Mouse (Mus musculus): ENCODE data around the gene Spats1. TPM values are rescaled to one million over a fixed set of nuclear protein-coding genes. Genes with fewer than 3 reads are reported as not detected.

Gene Spats1
- total and polyA plus RNA-seq, 2 experiments from 2014 or later = 1.0 TPM; not detected in 1

DNA sequence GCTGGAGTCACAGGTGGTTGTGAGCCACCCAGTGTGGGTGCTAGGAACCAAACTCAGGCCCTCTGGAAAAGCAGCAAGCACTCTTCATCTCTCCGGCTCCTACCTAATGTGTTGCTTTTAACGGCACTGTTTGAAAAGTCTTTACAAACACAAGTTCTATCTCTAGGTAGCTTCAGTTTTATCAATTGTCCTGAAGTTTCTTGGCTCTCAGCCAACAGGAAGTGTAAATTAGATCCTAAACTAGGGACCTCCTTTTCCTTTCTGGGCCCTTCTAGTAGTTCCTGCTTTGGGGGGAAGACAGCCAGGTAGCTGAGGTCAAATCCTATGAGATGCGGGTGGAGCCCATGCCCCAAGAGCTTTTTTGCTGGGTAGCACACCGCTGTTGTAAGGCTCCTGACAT, 35.7 kb upstream of the Spats1 start:
- WGBS = 87% methylated on average over 4 of the region's 4 CpGs
- H3K9me3 ChIP-seq (replicated peaks; ENCODE audit: control insufficient read depth, low read length) = no peaks in the 10 kb centered on the region
- ATAC-seq (ENCODE audit: insufficient read depth, low read depth) = no peak
- H3K4me3 ChIP-seq (ENCODE audit: low read depth, low read length) = no peak overlapping the region
- H3K4me2 ChIP-seq (ENCODE audit: low read depth, low read length) = no peak overlapping the region
- no peaks in the 10 kb centered on the region for H3K27me3 ChIP-seq (ENCODE audit: control insufficient read depth, insufficient read depth, low read length)
- H3K9ac ChIP-seq (replicated peaks; ENCODE audit: low read depth, low read length) = no peak overlapping the region
- no peak for TF ChIP-seq CTCF (IDR thresholded peaks at IDR 0.05; ENCODE audit: low read depth)
- TF ChIP-seq EP300 (IDR thresholded peaks at IDR 0.05; ENCODE audit: low read depth) = no peak
- H3K4me1 ChIP-seq (ENCODE audit: control insufficient read depth, insufficient read depth) = peaks cover 5% of the 10 kb centered on the region; the same call in 1 of the 2 replicates
- H3K27ac ChIP-seq (ENCODE audit: low read depth) = no peak overlapping the region
- peaks cover 40% of the 10 kb centered on the region for H3K36me3 ChIP-seq (replicated peaks; ENCODE audit: control insufficient read depth, insufficient read depth, low read length)
- DNase-seq (ENCODE audit: low spot score) = no peak

DNA sequence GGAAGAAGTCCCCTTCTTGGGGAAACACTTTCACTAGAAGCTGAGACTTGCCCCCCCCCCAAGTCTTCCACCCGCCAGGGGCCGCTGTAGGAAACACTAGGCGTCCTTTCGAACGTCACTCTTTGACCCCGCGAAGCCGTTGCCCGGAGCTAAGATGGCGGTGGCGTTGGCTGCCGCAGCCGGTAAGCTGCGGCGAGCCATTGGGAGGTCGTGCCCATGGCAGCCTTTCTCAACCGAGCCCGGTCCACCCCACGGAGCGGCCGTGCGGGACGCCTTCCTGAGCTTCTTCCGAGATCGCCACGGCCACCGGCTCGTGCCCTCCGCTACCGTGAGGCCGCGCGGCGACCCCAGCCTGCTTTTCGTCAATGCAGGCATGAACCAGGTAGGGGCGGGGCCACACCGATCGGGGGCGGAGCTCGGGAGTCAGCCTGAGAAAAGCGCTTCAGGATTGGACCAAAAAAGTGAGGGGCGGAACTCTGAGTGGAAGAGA, 31.5 kb upstream of the Spats1 start, which contains the start of gene Aars2:
Gene Aars2 (plus strand): TSS at position 142 of the 490 bp plus-strand sequence.
- Histone ChIP-seq H3K27me3 (ENCODE audit: control insufficient read depth, insufficient read depth, low read length) (no peaks in the 10 kb centered on the region), H3K36me3 (replicated peaks; ENCODE audit: control insufficient read depth, insufficient read depth, low read length) (peaks cover 37% of the 10 kb centered on the region), H3K9ac (replicated peaks; ENCODE audit: low read depth, low read length) (peak within 1 kb of the TSS; percentile 65), H3K27ac (ENCODE audit: low read depth) (peak within 1 kb of the TSS; percentile 92), H3K4me1 (ENCODE audit: control insufficient read depth, insufficient read depth) (peaks cover 8% of the 10 kb centered on the region), H3K9me3 (replicated peaks; ENCODE audit: control insufficient read depth, low read length) (no peaks in the 10 kb centered on the region), H3K4me2 (ENCODE audit: low read depth, low read length) (peak within 1 kb of the TSS; percentile 57), H3K4me3 (ENCODE audit: low read depth, low read length) (peak within 1 kb of the TSS; percentile 95)
- peak; percentile 90 for ATAC-seq (ENCODE audit: insufficient read depth, low read depth)
- peak; percentile 81 for TF ChIP-seq CTCF (IDR thresholded peaks at IDR 0.05; ENCODE audit: low read depth)
- TF ChIP-seq EP300 (IDR thresholded peaks at IDR 0.05; ENCODE audit: low read depth) = peak; percentile 47; the same call in 1 of the 2 replicates
- DNase-seq (ENCODE audit: low spot score) = peak; percentile 87
- WGBS = under 1% methylated on average over 42 of the region's 42 CpGs

DNA sequence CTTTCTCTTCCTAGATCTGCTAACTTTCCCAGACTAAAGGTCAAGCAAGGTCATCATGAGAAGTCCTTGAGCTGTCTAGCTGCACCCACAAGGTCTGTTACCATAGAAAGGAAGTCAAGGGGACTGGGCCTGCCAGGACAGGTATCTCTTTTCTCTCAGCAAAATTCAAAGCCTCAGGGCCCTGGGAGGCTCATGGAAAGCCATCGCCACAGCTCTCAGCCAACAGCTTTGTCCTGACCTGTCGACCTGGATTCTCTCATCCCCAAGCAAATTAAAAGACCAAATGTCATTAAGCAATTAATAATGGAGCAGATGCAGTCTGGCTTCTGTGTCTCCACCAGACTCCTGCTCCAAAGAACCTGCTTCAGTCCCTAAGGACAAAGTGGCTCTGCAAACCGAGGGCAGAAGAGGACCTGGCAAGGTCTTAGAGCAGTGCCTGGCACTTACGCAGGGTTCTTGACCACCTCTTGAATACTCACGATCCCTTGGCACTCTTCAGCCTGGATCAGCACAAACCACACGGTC, 30.8 kb upstream of the Spats1 start:
- H3K27me3 ChIP-seq (ENCODE audit: control insufficient read depth, insufficient read depth, low read length) = no peaks in the 10 kb centered on the region
- no peak for DNase-seq (ENCODE audit: low spot score)
- H3K4me3 ChIP-seq (ENCODE audit: low read depth, low read length) = no peak overlapping the region
- no peak overlapping the region for H3K4me2 ChIP-seq (ENCODE audit: low read depth, low read length)
- no peak overlapping the region for H3K27ac ChIP-seq (ENCODE audit: low read depth)
- H3K4me1 ChIP-seq (ENCODE audit: control insufficient read depth, insufficient read depth) = peaks cover 9% of the 10 kb centered on the region
- peaks cover 29% of the 10 kb centered on the region for H3K36me3 ChIP-seq (replicated peaks; ENCODE audit: control insufficient read depth, insufficient read depth, low read length)
- no peak for ATAC-seq (ENCODE audit: insufficient read depth, low read depth)
- no peaks in the 10 kb centered on the region for H3K9me3 ChIP-seq (replicated peaks; ENCODE audit: control insufficient read depth, low read length)
- TF ChIP-seq EP300 (IDR thresholded peaks at IDR 0.05; ENCODE audit: low read depth) = no peak
- TF ChIP-seq CTCF (IDR thresholded peaks at IDR 0.05; ENCODE audit: low read depth) = no peak
- 73% methylated on average over 6 of the region's 6 CpGs for WGBS
- H3K9ac ChIP-seq (replicated peaks; ENCODE audit: low read depth, low read length) = no peak overlapping the region

DNA sequence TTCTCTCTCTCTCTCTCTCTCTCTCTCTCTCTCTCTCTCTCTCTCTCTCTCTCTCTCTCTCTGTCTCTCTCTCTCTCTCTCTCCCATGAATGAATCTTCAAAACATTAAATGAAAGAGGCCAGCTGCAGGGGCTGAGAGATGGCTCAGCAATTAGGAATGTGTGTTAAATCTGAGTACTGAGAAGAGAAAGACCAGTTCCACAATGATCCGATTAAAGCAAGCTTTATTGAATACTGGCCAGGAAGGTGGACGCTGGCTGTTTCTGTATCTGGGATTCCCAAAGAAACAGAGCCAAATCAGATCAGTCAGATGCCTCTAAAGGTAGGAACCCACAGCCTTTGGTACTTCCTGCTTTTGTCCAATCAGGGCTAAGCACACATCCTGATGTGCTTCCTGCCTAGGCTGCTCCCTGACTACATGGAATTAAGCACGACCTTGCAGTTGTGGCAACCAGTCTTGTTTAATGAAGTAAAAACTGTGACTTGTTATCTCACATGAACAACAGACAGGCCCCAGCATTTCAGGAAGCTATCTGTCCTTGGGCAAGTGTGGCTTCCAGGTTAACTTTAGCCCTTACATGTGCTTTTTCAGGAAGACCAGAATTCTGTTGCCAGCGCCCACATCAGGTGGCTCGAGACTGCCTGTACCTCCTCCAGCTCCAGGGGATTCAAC, 28.2 kb upstream of the Spats1 start:
- Histone ChIP-seq H3K4me2 (ENCODE audit: low read depth, low read length) (no peak overlapping the region), H3K27me3 (ENCODE audit: control insufficient read depth, insufficient read depth, low read length) (no peaks in the 10 kb centered on the region), H3K27ac (ENCODE audit: low read depth) (no peak overlapping the region; the same call in 1 of the 2 replicates), H3K9ac (replicated peaks; ENCODE audit: low read depth, low read length) (no peak overlapping the region), H3K36me3 (replicated peaks; ENCODE audit: control insufficient read depth, insufficient read depth, low read length) (peaks cover 6% of the 10 kb centered on the region; the same call in 1 of the 2 replicates), H3K9me3 (replicated peaks; ENCODE audit: control insufficient read depth, low read length) (no peaks in the 10 kb centered on the region), H3K4me3 (ENCODE audit: low read depth, low read length) (no peak overlapping the region), H3K4me1 (ENCODE audit: control insufficient read depth, insufficient read depth) (peaks cover 19% of the 10 kb centered on the region)
- TF ChIP-seq EP300 (IDR thresholded peaks at IDR 0.05; ENCODE audit: low read depth) (no peak), CTCF (IDR thresholded peaks at IDR 0.05; ENCODE audit: low read depth) (no peak)
- WGBS = 28% methylated on average over 5 of the region's 5 CpGs
- DNase-seq (ENCODE audit: low spot score) (peak; percentile 21), ATAC-seq (ENCODE audit: insufficient read depth, low read depth) (no peak)

DNA sequence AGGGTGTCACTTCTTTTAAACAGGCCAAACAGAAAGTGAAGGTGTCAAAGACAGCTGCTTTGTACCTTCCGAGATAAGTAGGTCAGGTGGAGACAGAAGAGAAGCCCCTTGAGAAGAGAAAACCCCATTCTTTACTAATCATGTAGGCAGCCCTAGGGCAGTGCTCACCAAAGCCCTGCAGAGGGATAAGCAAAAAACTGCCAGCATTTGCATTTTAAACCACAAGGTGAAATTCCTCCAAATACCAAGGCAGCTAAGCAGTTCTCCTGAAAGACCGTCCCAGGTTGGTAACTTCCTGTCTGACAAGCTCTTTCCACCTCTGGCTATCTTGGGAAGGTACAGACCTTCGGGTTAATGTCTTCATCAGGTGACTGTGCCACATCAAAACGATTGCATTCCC, 27.1 kb upstream of the Spats1 start:
- ATAC-seq (ENCODE audit: insufficient read depth, low read depth) = no peak
- Histone ChIP-seq H3K27ac (ENCODE audit: low read depth) (no peak overlapping the region), H3K9ac (replicated peaks; ENCODE audit: low read depth, low read length) (no peak overlapping the region), H3K9me3 (replicated peaks; ENCODE audit: control insufficient read depth, low read length) (no peaks in the 10 kb centered on the region), H3K27me3 (ENCODE audit: control insufficient read depth, insufficient read depth, low read length) (no peaks in the 10 kb centered on the region), H3K4me2 (ENCODE audit: low read depth, low read length) (no peak overlapping the region), H3K4me1 (ENCODE audit: control insufficient read depth, insufficient read depth) (peaks cover 21% of the 10 kb centered on the region), H3K4me3 (ENCODE audit: low read depth, low read length) (no peak overlapping the region), H3K36me3 (replicated peaks; ENCODE audit: control insufficient read depth, insufficient read depth, low read length) (no peaks in the 10 kb centered on the region)
- TF ChIP-seq EP300 (IDR thresholded peaks at IDR 0.05; ENCODE audit: low read depth) = no peak
- TF ChIP-seq CTCF (IDR thresholded peaks at IDR 0.05; ENCODE audit: low read depth) = no peak
- no peak for DNase-seq (ENCODE audit: low spot score)
- WGBS = 53% methylated on average over 4 of the region's 4 CpGs
